Mouse (Mus musculus) heart, adult 2 months (tissue): ENCODE measurements around the gene Ube2l3.

ENCODE experiments used
- CTCF ChIP-seq: fragments of 200-600 bp; IDR thresholded peaks from 2 replicates; pipeline ENCODE4 v1.8.1; 2022; ENCODE audit warnings: antibody characterized with exemption, mild to moderate bottlenecking, moderate library complexity
- EP300 ChIP-seq: fragments of 200-500 bp; IDR thresholded peaks from 2 replicates; pipeline ENCODE4 v1.6.1; 2011; ENCODE audit warnings: low read depth, low read length, control low read depth; ENCODE audit not compliant: insufficient read depth
- POLR2A ChIP-seq: fragments of 200-500 bp; IDR thresholded peaks from 2 replicates; pipeline ENCODE4 v1.6.1; 2011; ENCODE audit warnings: mild to moderate bottlenecking, low read depth, low read length, control low read depth; ENCODE audit not compliant: insufficient read depth

DNA sequence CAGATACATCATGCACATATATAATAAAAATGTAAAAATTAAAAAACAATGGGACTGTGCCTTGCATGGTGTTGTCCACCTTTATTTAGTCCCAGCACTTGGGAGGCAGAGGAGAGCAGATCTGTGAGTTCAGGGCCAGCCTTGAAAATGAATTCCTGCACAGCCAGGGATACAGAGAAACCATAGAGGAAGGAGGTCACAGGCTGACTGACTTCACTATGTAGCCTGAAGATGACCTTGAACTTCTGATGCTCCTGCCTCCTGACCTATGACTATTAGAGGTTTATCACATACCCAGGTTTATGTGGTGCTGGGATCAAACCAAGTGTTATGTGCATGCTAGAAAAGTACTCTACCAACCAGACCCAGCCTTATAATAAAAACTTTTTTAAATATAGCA lies 17.0 kb downstream of the Ube2l3 start:
- TF ChIP-seq POLR2A (no peak), CTCF (no peak), EP300 (no peak)
